Mouse (Mus musculus) testis, adult 2 months (tissue): ENCODE results near the gene Olfr424. TPM values are rescaled to one million over a fixed set of nuclear protein-coding genes. Genes with fewer than 3 reads are reported as not detected.

Experiments
- H3K27ac ChIP-seq: fragments of 200-500 bp; 2 replicates; pipeline ENCODE4 v1.5.1; 2012; ENCODE audit warnings: low read depth, low read length; ENCODE audit not compliant: control insufficient read depth, insufficient read depth
- H3K27me3 ChIP-seq: fragments of 200-500 bp; 2 replicates; pipeline ENCODE4 v1.6.1; 2012; ENCODE audit warnings: mild to moderate bottlenecking, low read length, moderate library complexity; ENCODE audit not compliant: control insufficient read depth, insufficient read depth
- H3K36me3 ChIP-seq: fragments of 200-500 bp; 2 replicates; pipeline ENCODE4 v1.6.1; 2012; ENCODE audit warnings: mild to moderate bottlenecking, low read length; ENCODE audit not compliant: control insufficient read depth, insufficient read depth
- H3K4me1 ChIP-seq: fragments of 200-500 bp; 2 replicates; pipeline ENCODE4 v1.6.1; 2012; ENCODE audit warnings: low read length; ENCODE audit not compliant: control insufficient read depth, insufficient read depth
- H3K4me3 ChIP-seq: fragments of 200-500 bp; 2 replicates; pipeline ENCODE4 v1.5.1; 2012; ENCODE audit warnings: low read depth, mild to moderate bottlenecking, low read length, moderate library complexity, mixed read lengths; ENCODE audit not compliant: control insufficient read depth
- CTCF ChIP-seq: fragments of 200-500 bp; IDR thresholded peaks from 2 replicates; pipeline ENCODE4 v1.5.1; 2012; ENCODE audit warnings: low read depth, mild to moderate bottlenecking, inconsistent platforms, low read length, moderate library complexity; ENCODE audit not compliant: control insufficient read depth, insufficient read depth, insufficient replicate concordance
- POLR2A ChIP-seq: fragments of 200-500 bp; IDR thresholded peaks from 2 replicates; pipeline ENCODE4 v1.6.1; 2012; ENCODE audit warnings: low read depth, mild to moderate bottlenecking, inconsistent platforms, low read length, moderate library complexity; ENCODE audit not compliant: control insufficient read depth
- polyA plus RNA-seq: library from polyadenylated mRNA; depleted of rRNA; stranded (reverse); fragments of >200 nt; gene quantifications from 2 replicates; pipeline ENCODE4 v1.2.3, GENCODE M21; 2012

Olfr424 gene
- polyA plus RNA-seq, 1 experiment = not detected

GRCm38 (mm10) chr1:174149289-174149688, 18.0 kb downstream of the Olfr424 start:
- H3K27me3 ChIP-seq = no peaks in the 10 kb centered on the region
- H3K4me3 ChIP-seq = no peak overlapping the region
- no peaks in the 10 kb centered on the region for H3K36me3 ChIP-seq
- no peaks in the 10 kb centered on the region for H3K4me1 ChIP-seq
- H3K27ac ChIP-seq = no peak overlapping the region
- no peak for TF ChIP-seq POLR2A
- TF ChIP-seq CTCF = no peak

GRCm38 (mm10) chr1:174155333-174155732, 24.0 kb downstream of the Olfr424 start, which contains the start of gene Olfr420:
Olfr420 (plus strand) TSS chr1:174155633.
- Histone ChIP-seq H3K27ac (no peak within 1 kb of the TSS), H3K27me3 (no peaks in the 10 kb centered on the region), H3K4me3 (no peak within 1 kb of the TSS), H3K36me3 (no peaks in the 10 kb centered on the region), H3K4me1 (no peaks in the 10 kb centered on the region)
- no peak for TF ChIP-seq CTCF
- no peak for TF ChIP-seq POLR2A

- H3K27me3 ChIP-seq = no peaks in the 10 kb centered on the region
- no peak overlapping the region for H3K27ac ChIP-seq
- H3K4me1 ChIP-seq = no peaks in the 10 kb centered on the region
- H3K36me3 ChIP-seq = no peaks in the 10 kb centered on the region
- no peak overlapping the region for H3K4me3 ChIP-seq
- no peak for TF ChIP-seq POLR2A
- no peak for TF ChIP-seq CTCF
Observed at GRCm38 (mm10) chr1:174157622-174158021, 26.3 kb downstream of the Olfr424 start.

GRCm38 (mm10) chr1:174158512-174158911, 27.2 kb downstream of the Olfr424 start:
- H3K27ac ChIP-seq = no peak overlapping the region
- no peak overlapping the region for H3K4me3 ChIP-seq
- no peaks in the 10 kb centered on the region for H3K4me1 ChIP-seq
- TF ChIP-seq CTCF (no peak), POLR2A (no peak)
- no peaks in the 10 kb centered on the region for H3K27me3 ChIP-seq
- no peaks in the 10 kb centered on the region for H3K36me3 ChIP-seq

- Histone ChIP-seq H3K27ac (no peak overlapping the region), H3K4me3 (no peak overlapping the region), H3K27me3 (no peaks in the 10 kb centered on the region), H3K36me3 (no peaks in the 10 kb centered on the region), H3K4me1 (no peaks in the 10 kb centered on the region)
- TF ChIP-seq POLR2A (no peak), CTCF (no peak)
Observed at GRCm38 (mm10) chr1:174159095-174159494, 27.8 kb downstream of the Olfr424 start.

- Histone ChIP-seq H3K4me3 (no peak overlapping the region), H3K36me3 (no peaks in the 10 kb centered on the region), H3K27me3 (no peaks in the 10 kb centered on the region), H3K27ac (no peak overlapping the region), H3K4me1 (no peaks in the 10 kb centered on the region)
- no peak for TF ChIP-seq CTCF
- TF ChIP-seq POLR2A = no peak
Observed at GRCm38 (mm10) chr1:174169024-174169423, 37.7 kb downstream of the Olfr424 start.

- H3K4me1 ChIP-seq = no peaks in the 10 kb centered on the region
- H3K36me3 ChIP-seq = no peaks in the 10 kb centered on the region
- H3K4me3 ChIP-seq = no peak overlapping the region
- no peak for TF ChIP-seq CTCF
- TF ChIP-seq POLR2A = no peak
- H3K27me3 ChIP-seq = no peaks in the 10 kb centered on the region
- H3K27ac ChIP-seq = no peak overlapping the region
Observed at GRCm38 (mm10) chr1:174170706-174171501, 39.6 kb downstream of the Olfr424 start.

GRCm38 (mm10) chr1:174171537-174171936, 40.2 kb downstream of the Olfr424 start:
- Histone ChIP-seq H3K36me3 (no peaks in the 10 kb centered on the region), H3K27ac (no peak overlapping the region), H3K4me1 (no peaks in the 10 kb centered on the region), H3K27me3 (no peaks in the 10 kb centered on the region), H3K4me3 (no peak overlapping the region)
- TF ChIP-seq CTCF (no peak), POLR2A (no peak)
